Mouse (Mus musculus) liver, embryonic 15.5 days (tissue): Measurements from ENCODE around the gene Ankrd2. TPM values are rescaled to one million over a fixed set of nuclear protein-coding genes. Genes with fewer than 3 reads are reported as not detected.
"Not testable (repeated sequence)": the region's sequence is repeated elsewhere in the genome, so short reads cannot be mapped to it uniquely, and the experiment has no call there.

Experiments used
- ATAC-seq: fragments of 200-750 bp; cut with Nextera tagmentation; 2 replicates; pipeline ENCODE4 v1.8.0; 2017; ENCODE audit warnings: moderate number of reproducible peaks, mild to moderate bottlenecking, moderate library complexity; ENCODE audit not compliant: insufficient read depth
- H3K27ac ChIP-seq: fragments of 300-500 bp; sonication (generic); replicated peaks from 2 replicates; pipeline ENCODE4 v1.5.1; 2015; ENCODE audit warnings: mild to moderate bottlenecking, inconsistent platforms
- H3K27me3 ChIP-seq: fragments of 300-500 bp; sonication (generic); 2 replicates; pipeline ENCODE4 v1.6.1; 2015; ENCODE audit warnings: mild to moderate bottlenecking, inconsistent platforms
- H3K36me3 ChIP-seq: fragments of 300-500 bp; sonication (generic); replicated peaks from 2 replicates; pipeline ENCODE4 v1.6.1; 2015; ENCODE audit warnings: moderate library complexity, mild to moderate bottlenecking, inconsistent platforms
- H3K4me1 ChIP-seq: fragments of 300-500 bp; sonication (generic); replicated peaks from 2 replicates; pipeline ENCODE4 v1.6.1; 2015; ENCODE audit warnings: inconsistent platforms
- H3K4me2 ChIP-seq: fragments of 300-500 bp; sonication (generic); 2 replicates; pipeline ENCODE4 v1.6.1; 2015; ENCODE audit warnings: moderate library complexity, mild to moderate bottlenecking, inconsistent platforms
- H3K4me3 ChIP-seq: fragments of 300-500 bp; sonication (generic); replicated peaks from 2 replicates; pipeline ENCODE4 v1.5.1; 2015; ENCODE audit warnings: mild to moderate bottlenecking, inconsistent platforms
- H3K9ac ChIP-seq: fragments of 300-500 bp; sonication (generic); 2 replicates; pipeline ENCODE4 v1.6.1; 2015; ENCODE audit warnings: moderate library complexity, mild to moderate bottlenecking, inconsistent platforms
- H3K9me3 ChIP-seq: fragments of 300-500 bp; sonication (generic); replicated peaks from 2 replicates; pipeline ENCODE4 v1.6.1; 2016; ENCODE audit warnings: inconsistent platforms
- WGBS: fragments of 180-500 bp; shearing (Covaris S2); methylation state at CpG from one replicate; pipeline ENCODE4 v1.1.7; 2015; ENCODE audit warnings: mixed read lengths; ENCODE audit not compliant: insufficient replicate concordance; 5-methylcytosine and 5-hydroxymethylcytosine counted together
- polyA plus RNA-seq: library from polyadenylated mRNA; unstranded; fragments of >200 nt; fragmentation: Nextera tagmentation; extraction: Ambion mirVana; gene quantifications from 2 replicates; pipeline ENCODE4 v1.2.1, GENCODE M21; 2015

Gene Ankrd2
- polyA plus RNA-seq, 1 experiment from 2014 or later, result 0.17 TPM

- 68% methylated on average over 12 of the region's 12 CpGs for WGBS
- Histone ChIP-seq H3K4me2 (no peak overlapping the region), H3K9me3 (no peaks in the 10 kb centered on the region), H3K27me3 (no peaks in the 10 kb centered on the region), H3K36me3 (no peaks in the 10 kb centered on the region), H3K27ac (no peak overlapping the region), H3K4me1 (peaks cover 18% of the 10 kb centered on the region; the same call in 1 of the 2 replicates), H3K4me3 (no peak overlapping the region), H3K9ac (no peak overlapping the region)
- ATAC-seq, result peak; percentile 37; the same call in 1 of the 2 replicates
These were observed 43.2 kb downstream of the Ankrd2 start for GRCm38 (mm10) chr19:42079006-42079405.

- H3K4me3 ChIP-seq, result no peak overlapping the region
- H3K4me2 ChIP-seq, result no peak overlapping the region
- H3K27ac ChIP-seq, result no peak overlapping the region
- ATAC-seq, result no peak
- H3K36me3 ChIP-seq, result no peaks in the 10 kb centered on the region
- H3K27me3 ChIP-seq, result no peaks in the 10 kb centered on the region
- peaks cover 18% of the 10 kb centered on the region; the same call in 1 of the 2 replicates for H3K4me1 ChIP-seq
- H3K9me3 ChIP-seq, result no peaks in the 10 kb centered on the region
- 62% methylated on average over 5 of the region's 5 CpGs for WGBS
- H3K9ac ChIP-seq, result no peak overlapping the region
These were observed 44.1 kb downstream of the Ankrd2 start for GRCm38 (mm10) chr19:42079950-42080349.

- Histone ChIP-seq H3K36me3 (no peaks in the 10 kb centered on the region), H3K4me1 (peaks cover 19% of the 10 kb centered on the region), H3K9ac (no peak overlapping the region), H3K27ac (no peak overlapping the region), H3K4me3 (no peak overlapping the region), H3K4me2 (no peak overlapping the region), H3K9me3 (no peaks in the 10 kb centered on the region), H3K27me3 (peaks cover under 1% of the 10 kb centered on the region; the same call in 1 of the 2 replicates)
- ATAC-seq, result no peak
- WGBS, result 69% methylated on average over 11 of the region's 11 CpGs
These were observed 44.7 kb downstream of the Ankrd2 start for GRCm38 (mm10) chr19:42080469-42080868.

GRCm38 (mm10) chr19:42081613-42082012 is 45.8 kb downstream of the Ankrd2 start:
- H3K27me3 ChIP-seq, H3K4me3 ChIP-seq, H3K4me2 ChIP-seq, H3K9me3 ChIP-seq, H3K27ac ChIP-seq, ATAC-seq, H3K9ac ChIP-seq, H3K36me3 ChIP-seq: not testable (repeated sequence)
- 63% methylated on average over 5 of the region's 5 CpGs for WGBS
- H3K4me1 ChIP-seq, result peaks cover 29% of the 10 kb centered on the region

- Histone ChIP-seq H3K27ac (no peak overlapping the region), H3K27me3 (peaks cover 7% of the 10 kb centered on the region), H3K4me2 (peak overlapping the region; percentile 78), H3K36me3 (no peaks in the 10 kb centered on the region), H3K9ac (peak overlapping the region; percentile 47), H3K4me1 (peaks cover 21% of the 10 kb centered on the region), H3K9me3 (no peaks in the 10 kb centered on the region), H3K4me3 (peak overlapping the region; percentile 59)
- 15% methylated on average over 10 of the region's 10 CpGs for WGBS
- ATAC-seq, result no peak
These were observed 49.9 kb downstream of the Ankrd2 start for GRCm38 (mm10) chr19:42085690-42086089.

GRCm38 (mm10) chr19:42086166-42086565 is 50.4 kb downstream of the Ankrd2 start, which contains the start of gene Morn4:
TSS of gene Morn4 (minus strand) at chr19:42086357.
- no peak for ATAC-seq
- peak within 1 kb of the TSS; percentile 78 for H3K4me2 ChIP-seq
- H3K27ac ChIP-seq, result no peak within 1 kb of the TSS
- H3K9me3 ChIP-seq, result no peaks in the 10 kb centered on the region
- peak within 1 kb of the TSS; percentile 47 for H3K9ac ChIP-seq
- H3K27me3 ChIP-seq, result peaks cover 7% of the 10 kb centered on the region
- H3K4me1 ChIP-seq, result peaks cover 25% of the 10 kb centered on the region
- H3K36me3 ChIP-seq, result no peaks in the 10 kb centered on the region
- peak within 1 kb of the TSS; percentile 59 for H3K4me3 ChIP-seq
- WGBS, result under 1% methylated on average over 21 of the region's 21 CpGs

GRCm38 (mm10) chr19:42089103-42089747 is 53.4 kb downstream of the Ankrd2 start:
- no peaks in the 10 kb centered on the region for H3K9me3 ChIP-seq
- peak overlapping the region; percentile 90 for H3K4me3 ChIP-seq
- H3K4me1 ChIP-seq, result peaks cover 37% of the 10 kb centered on the region
- peaks cover 7% of the 10 kb centered on the region for H3K27me3 ChIP-seq
- peaks cover 5% of the 10 kb centered on the region; the same call in 1 of the 2 replicates for H3K36me3 ChIP-seq
- ATAC-seq, result no peak
- peak overlapping the region; percentile 90 for H3K27ac ChIP-seq
- WGBS, result 14% methylated on average over 14 of the region's 14 CpGs
- peak overlapping the region; percentile 73 for H3K4me2 ChIP-seq
- peak overlapping the region; percentile 10; the same call in 1 of the 2 replicates for H3K9ac ChIP-seq

- Histone ChIP-seq H3K9me3 (no peaks in the 10 kb centered on the region), H3K4me2 (peak within 1 kb of the TSS; percentile 90), H3K9ac (peak within 1 kb of the TSS; percentile 84), H3K27ac (peak within 1 kb of the TSS; percentile 92), H3K4me3 (peak within 1 kb of the TSS; percentile 90), H3K4me1 (peaks cover 37% of the 10 kb centered on the region), H3K36me3 (peaks cover 5% of the 10 kb centered on the region; the same call in 1 of the 2 replicates), H3K27me3 (peaks cover 7% of the 10 kb centered on the region)
- peak; percentile 98 for ATAC-seq
- WGBS, result under 1% methylated on average over 55 of the region's 55 CpGs
These were observed 54.2 kb downstream of the Ankrd2 start, which contains the start of gene Pi4k2a for GRCm38 (mm10) chr19:42089748-42090595. TSS of gene Pi4k2a (plus strand) at chr19:42090470.

- Histone ChIP-seq H3K27ac (peak overlapping the region; percentile 92), H3K4me3 (peak overlapping the region; percentile 90), H3K9me3 (no peaks in the 10 kb centered on the region), H3K36me3 (peaks cover 5% of the 10 kb centered on the region; the same call in 1 of the 2 replicates), H3K27me3 (peaks cover 4% of the 10 kb centered on the region), H3K4me2 (peak overlapping the region; percentile 90), H3K9ac (peak overlapping the region; percentile 84), H3K4me1 (peaks cover 34% of the 10 kb centered on the region)
- peak; percentile 53 for ATAC-seq
- WGBS, result under 1% methylated on average over 50 of the region's 52 CpGs
These were observed 54.9 kb downstream of the Ankrd2 start for GRCm38 (mm10) chr19:42090637-42091141.
